Mouse (Mus musculus) small intestine, adult 2 months (tissue): ENCODE data around the gene Cphx1.
"Not testable (repeated sequence)": the region's sequence is repeated elsewhere in the genome, so short reads cannot be mapped to it uniquely, and the experiment has no call there.

Experiments used
- CTCF ChIP-seq: fragments of 200-500 bp; IDR thresholded peaks from 2 replicates; pipeline ENCODE4 v1.5.1; 2012; ENCODE audit warnings: low read depth, mild to moderate bottlenecking, control low read depth, inconsistent platforms, low read length, moderate library complexity, mixed read lengths; ENCODE audit not compliant: insufficient replicate concordance, insufficient read length; ENCODE audit errors: extremely low read depth
- POLR2A ChIP-seq: fragments of 200-500 bp; IDR thresholded peaks from 2 replicates; pipeline ENCODE4 v1.6.1; 2012; ENCODE audit warnings: low read depth, mild to moderate bottlenecking, control low read depth, inconsistent platforms, low read length, moderate library complexity

GRCm38 (mm10) chr14:25905243-25905642, 32.9 kb upstream of the Cphx1 start:
- not testable (repeated sequence) for TF ChIP-seq CTCF, POLR2A
